Mouse (Mus musculus): ENCODE results near the gene Meox1. TPM values are rescaled to one million over a fixed set of nuclear protein-coding genes. Genes with fewer than 3 reads are reported as not detected.

The Meox1 gene
- 1.2 and 2.1 TPM in 2 replicates for polyA plus RNA-seq (2014; fragmentation: Nextera tagmentation; extraction: Ambion mirVana)

DNA sequence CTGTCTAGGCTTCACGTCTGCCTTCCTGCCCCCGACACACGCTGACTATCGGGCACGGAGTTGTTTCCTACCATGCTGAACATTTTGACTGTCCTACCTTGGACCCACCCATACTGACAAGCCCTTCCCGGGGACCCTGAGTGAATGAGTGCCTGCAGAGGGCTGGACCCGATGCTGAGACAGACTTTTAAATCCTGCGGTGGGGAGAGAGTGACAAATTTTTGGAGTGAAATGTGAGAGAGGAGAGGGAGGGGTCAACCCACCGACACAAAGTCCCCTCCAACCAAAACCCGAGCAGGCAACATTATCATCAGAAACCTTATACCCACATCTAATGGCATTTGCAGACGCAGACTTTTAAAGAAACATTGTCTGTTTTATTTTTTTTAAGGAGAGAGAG is at the start of gene Meox1:
Gene Meox1, minus strand, starts transcription at position 171 of the 400 bp plus-strand sequence.
- H3K4me3 ChIP-seq (ENCODE audit: low read depth, low read length), result no peak within 1 kb of the TSS
- DNase-seq (ENCODE audit: low spot score), result no peak
- 30% methylated on average over 11 of the region's 11 CpGs for WGBS
- ATAC-seq (ENCODE audit: low FRiP score), result no peak
- H3K36me3 ChIP-seq (ENCODE audit: control insufficient read depth, insufficient read depth, low read length), result no peaks in the 10 kb centered on the region
- peaks cover 12% of the 10 kb centered on the region; the same call in 1 of the 2 replicates for H3K4me1 ChIP-seq (replicated peaks; ENCODE audit: control insufficient read depth, insufficient read depth, low read length)
- H3K27me3 ChIP-seq (ENCODE audit: control insufficient read depth, insufficient read depth, low read length), result peaks cover 9% of the 10 kb centered on the region; the same call in 1 of the 2 replicates
- H3K4me2 ChIP-seq (replicated peaks; ENCODE audit: low read depth, low read length), result no peak within 1 kb of the TSS
- no peaks in the 10 kb centered on the region for H3K9me3 ChIP-seq (ENCODE audit: control insufficient read depth, low read length)
- no peak within 1 kb of the TSS for H3K27ac ChIP-seq (ENCODE audit: low read depth, low read length)
- no peak within 1 kb of the TSS for H3K9ac ChIP-seq (ENCODE audit: low read depth, low read length)

DNA sequence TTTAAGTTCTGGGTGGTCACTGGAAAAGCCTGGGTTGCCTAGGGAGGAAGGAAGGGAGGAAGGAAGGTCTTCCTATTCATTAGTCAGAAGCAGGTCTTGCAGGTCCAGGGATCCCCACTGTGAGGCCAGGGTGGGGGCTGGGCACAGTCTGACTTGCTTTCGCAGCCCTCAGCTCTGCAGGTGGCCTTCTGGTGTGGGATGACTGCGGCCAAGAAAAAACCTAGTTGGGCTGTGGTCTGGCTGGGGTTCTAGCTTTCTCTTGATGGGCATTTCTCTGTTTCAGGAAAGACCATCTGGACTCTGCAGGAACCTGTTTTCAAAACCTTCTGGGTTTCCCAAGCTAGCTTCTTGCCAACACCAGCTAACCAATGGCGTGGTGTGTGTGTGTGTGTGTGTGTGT is 48.9 kb upstream of the Meox1 start:
- no peak overlapping the region for H3K4me2 ChIP-seq (replicated peaks; ENCODE audit: low read depth, low read length)
- WGBS, result 36% methylated on average over 3 of the region's 3 CpGs
- no peak for DNase-seq (ENCODE audit: low spot score)
- no peak overlapping the region for H3K27ac ChIP-seq (ENCODE audit: low read depth, low read length)
- no peak for ATAC-seq (ENCODE audit: low FRiP score)
- H3K27me3 ChIP-seq (ENCODE audit: control insufficient read depth, insufficient read depth, low read length), result peaks cover 3% of the 10 kb centered on the region; the same call in 1 of the 2 replicates
- H3K9ac ChIP-seq (ENCODE audit: low read depth, low read length), result no peak overlapping the region
- H3K4me1 ChIP-seq (replicated peaks; ENCODE audit: control insufficient read depth, insufficient read depth, low read length), result no peaks in the 10 kb centered on the region
- no peaks in the 10 kb centered on the region for H3K36me3 ChIP-seq (ENCODE audit: control insufficient read depth, insufficient read depth, low read length)
- H3K4me3 ChIP-seq (ENCODE audit: low read depth, low read length), result no peak overlapping the region
- H3K9me3 ChIP-seq (ENCODE audit: control insufficient read depth, low read length), result no peaks in the 10 kb centered on the region

DNA sequence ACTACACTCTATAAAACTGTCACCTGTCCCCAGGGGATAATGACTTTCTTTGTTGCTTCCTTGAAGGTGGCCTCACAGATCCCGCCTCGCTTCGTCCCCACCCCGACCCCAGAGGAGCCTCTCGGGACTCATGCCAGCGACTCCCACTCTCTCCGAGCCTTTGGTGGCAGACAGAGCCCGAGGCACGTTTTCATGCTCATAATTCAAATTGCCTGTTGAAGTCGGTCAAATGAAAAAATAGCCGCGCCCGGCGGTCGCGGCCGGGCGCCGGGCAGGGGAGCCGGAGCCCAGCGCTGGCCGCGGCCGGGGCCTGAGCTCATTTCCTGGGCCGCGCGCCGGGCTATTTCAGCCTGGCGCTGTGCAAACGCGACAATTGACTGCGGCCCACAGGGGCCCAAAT is 42.9 kb upstream of the Meox1 start:
- Histone ChIP-seq H3K36me3 (ENCODE audit: control insufficient read depth, insufficient read depth, low read length) (no peaks in the 10 kb centered on the region), H3K4me1 (replicated peaks; ENCODE audit: control insufficient read depth, insufficient read depth, low read length) (peaks cover 2% of the 10 kb centered on the region; the same call in 1 of the 2 replicates), H3K4me3 (ENCODE audit: low read depth, low read length) (peak overlapping the region; percentile 37), H3K4me2 (replicated peaks; ENCODE audit: low read depth, low read length) (peak overlapping the region; percentile 76), H3K9me3 (ENCODE audit: control insufficient read depth, low read length) (no peaks in the 10 kb centered on the region), H3K27ac (ENCODE audit: low read depth, low read length) (no peak overlapping the region), H3K27me3 (ENCODE audit: control insufficient read depth, insufficient read depth, low read length) (peaks cover 4% of the 10 kb centered on the region; the same call in 1 of the 2 replicates), H3K9ac (ENCODE audit: low read depth, low read length) (peak overlapping the region; percentile 55)
- DNase-seq (ENCODE audit: low spot score) (peak; percentile 67), ATAC-seq (ENCODE audit: low FRiP score) (0 out of 2 replicates have a peak, but pooled peaks have one; percentile 38)
- under 1% methylated on average over 32 of the region's 32 CpGs for WGBS

DNA sequence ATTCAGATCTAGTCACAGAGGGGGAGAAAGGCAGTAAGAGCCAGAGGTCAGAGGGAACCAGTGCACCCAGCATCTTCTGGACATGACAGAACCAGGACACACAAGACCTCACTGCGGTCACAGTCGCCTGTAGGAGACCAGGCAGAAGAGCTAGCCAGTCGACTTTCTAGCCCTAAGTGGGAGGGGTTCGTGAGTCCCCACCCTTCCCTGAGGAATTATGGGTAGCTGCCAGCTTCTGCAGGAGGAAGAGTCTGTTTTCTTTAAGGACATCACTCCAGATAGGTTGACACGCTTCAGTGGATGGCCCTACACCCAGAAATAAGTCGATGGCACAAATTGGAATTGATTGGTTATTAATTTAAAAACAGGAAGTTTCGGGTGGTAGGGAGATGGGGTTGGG is 42.2 kb upstream of the Meox1 start:
- Histone ChIP-seq H3K36me3 (ENCODE audit: control insufficient read depth, insufficient read depth, low read length) (no peaks in the 10 kb centered on the region), H3K27me3 (ENCODE audit: control insufficient read depth, insufficient read depth, low read length) (peaks cover 4% of the 10 kb centered on the region; the same call in 1 of the 2 replicates), H3K4me2 (replicated peaks; ENCODE audit: low read depth, low read length) (peak overlapping the region; percentile 76), H3K4me1 (replicated peaks; ENCODE audit: control insufficient read depth, insufficient read depth, low read length) (peaks cover 2% of the 10 kb centered on the region; the same call in 1 of the 2 replicates), H3K27ac (ENCODE audit: low read depth, low read length) (no peak overlapping the region), H3K9me3 (ENCODE audit: control insufficient read depth, low read length) (no peaks in the 10 kb centered on the region), H3K9ac (ENCODE audit: low read depth, low read length) (no peak overlapping the region), H3K4me3 (ENCODE audit: low read depth, low read length) (no peak overlapping the region; the same call in 1 of the 2 replicates)
- DNase-seq (ENCODE audit: low spot score) (peak; percentile 26), ATAC-seq (ENCODE audit: low FRiP score) (no peak)
- 24% methylated on average over 7 of the region's 7 CpGs for WGBS

DNA sequence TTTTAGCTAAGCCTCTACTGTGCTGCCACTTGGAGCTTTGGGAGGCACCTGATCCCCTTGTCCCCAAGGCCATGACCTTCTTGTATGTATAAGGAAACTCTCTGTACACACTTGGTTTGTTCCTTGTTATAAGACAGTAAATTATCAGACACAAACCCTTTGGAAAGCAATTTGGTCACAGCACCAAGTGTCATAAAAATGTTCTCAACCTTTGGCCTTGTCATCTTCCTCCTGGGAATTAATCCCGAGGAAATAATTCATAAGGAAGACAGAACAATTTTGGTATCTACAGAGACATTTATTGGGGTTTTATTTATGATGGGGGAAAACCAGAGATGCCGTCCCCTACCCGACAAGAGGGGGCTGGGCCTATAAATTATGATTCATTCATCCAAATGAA is 41.6 kb upstream of the Meox1 start:
- Histone ChIP-seq H3K9me3 (ENCODE audit: control insufficient read depth, low read length) (no peaks in the 10 kb centered on the region), H3K36me3 (ENCODE audit: control insufficient read depth, insufficient read depth, low read length) (no peaks in the 10 kb centered on the region), H3K27me3 (ENCODE audit: control insufficient read depth, insufficient read depth, low read length) (peaks cover 4% of the 10 kb centered on the region; the same call in 1 of the 2 replicates), H3K4me3 (ENCODE audit: low read depth, low read length) (no peak overlapping the region), H3K4me2 (replicated peaks; ENCODE audit: low read depth, low read length) (no peak overlapping the region), H3K9ac (ENCODE audit: low read depth, low read length) (no peak overlapping the region), H3K27ac (ENCODE audit: low read depth, low read length) (no peak overlapping the region), H3K4me1 (replicated peaks; ENCODE audit: control insufficient read depth, insufficient read depth, low read length) (peaks cover 2% of the 10 kb centered on the region; the same call in 1 of the 2 replicates)
- no peak for ATAC-seq (ENCODE audit: low FRiP score)
- WGBS, result 84% methylated on average over 3 of the region's 3 CpGs
- DNase-seq (ENCODE audit: low spot score), result no peak

DNA sequence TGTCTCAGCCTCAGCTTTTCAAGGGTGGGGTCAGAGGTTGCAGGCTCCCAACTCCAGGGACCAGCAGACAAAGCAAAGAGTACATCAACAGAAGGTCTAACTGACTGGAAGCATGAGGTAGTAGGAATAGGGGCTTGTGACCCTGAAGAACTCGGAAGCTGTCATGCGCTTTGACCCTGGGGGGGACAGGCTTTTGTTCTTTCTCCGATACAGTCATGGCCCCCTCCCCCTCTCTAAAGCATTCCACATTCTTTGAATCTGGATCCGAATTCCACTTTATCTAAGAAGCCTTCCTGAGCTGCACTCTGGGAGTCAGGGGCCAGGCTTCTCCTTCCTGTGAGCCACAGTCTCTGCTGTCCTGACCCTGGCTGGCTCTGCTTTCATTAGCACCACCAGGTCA is 37.8 kb upstream of the Meox1 start:
- Histone ChIP-seq H3K4me1 (replicated peaks; ENCODE audit: control insufficient read depth, insufficient read depth, low read length) (no peaks in the 10 kb centered on the region; the same call in 1 of the 2 replicates), H3K27ac (ENCODE audit: low read depth, low read length) (no peak overlapping the region), H3K4me3 (ENCODE audit: low read depth, low read length) (no peak overlapping the region), H3K27me3 (ENCODE audit: control insufficient read depth, insufficient read depth, low read length) (no peaks in the 10 kb centered on the region), H3K36me3 (ENCODE audit: control insufficient read depth, insufficient read depth, low read length) (no peaks in the 10 kb centered on the region), H3K9ac (ENCODE audit: low read depth, low read length) (no peak overlapping the region), H3K9me3 (ENCODE audit: control insufficient read depth, low read length) (no peaks in the 10 kb centered on the region), H3K4me2 (replicated peaks; ENCODE audit: low read depth, low read length) (no peak overlapping the region)
- ATAC-seq (ENCODE audit: low FRiP score) (no peak), DNase-seq (ENCODE audit: low spot score) (no peak)
- 48% methylated on average over 4 of the region's 4 CpGs for WGBS

DNA sequence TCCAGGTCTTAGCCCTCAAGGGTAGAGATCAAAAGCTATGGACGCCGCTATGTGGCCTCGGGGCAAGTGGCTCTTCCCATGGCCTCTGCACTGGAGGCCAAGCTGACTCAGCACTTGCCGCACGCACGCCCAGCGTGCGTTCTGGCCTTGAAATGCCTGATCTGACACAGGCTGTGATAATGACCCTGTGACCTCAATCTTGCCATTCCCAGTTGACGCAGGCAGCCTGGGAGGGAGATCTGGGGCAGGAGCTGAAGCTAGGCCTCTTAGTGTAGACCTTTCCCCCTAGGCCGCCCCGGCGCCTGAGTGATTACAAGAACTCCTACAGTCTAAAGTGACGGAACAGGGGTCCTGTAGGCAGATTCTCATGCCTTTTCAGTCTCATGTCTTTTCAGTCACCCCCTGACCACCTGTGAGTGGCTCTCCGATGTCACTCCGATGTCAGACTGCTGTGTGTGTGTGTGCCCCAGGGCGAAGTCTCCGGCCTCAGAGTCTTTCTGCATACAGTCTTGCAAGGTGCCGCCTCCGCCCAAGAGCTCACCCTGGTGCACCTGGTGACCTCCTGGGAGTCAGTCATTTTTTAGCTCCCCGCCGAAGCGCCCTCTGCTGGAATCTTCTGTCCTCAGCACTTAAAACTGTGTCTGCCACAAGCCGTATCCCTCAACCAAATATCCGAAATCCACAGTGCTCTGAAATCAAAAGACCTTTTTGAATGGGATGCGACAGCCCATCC is 34.0 kb upstream of the Meox1 start:
- Histone ChIP-seq H3K4me2 (replicated peaks; ENCODE audit: low read depth, low read length) (no peak overlapping the region), H3K9ac (ENCODE audit: low read depth, low read length) (no peak overlapping the region), H3K4me1 (replicated peaks; ENCODE audit: control insufficient read depth, insufficient read depth, low read length) (no peaks in the 10 kb centered on the region), H3K36me3 (ENCODE audit: control insufficient read depth, insufficient read depth, low read length) (no peaks in the 10 kb centered on the region), H3K27me3 (ENCODE audit: control insufficient read depth, insufficient read depth, low read length) (no peaks in the 10 kb centered on the region), H3K4me3 (ENCODE audit: low read depth, low read length) (no peak overlapping the region), H3K9me3 (ENCODE audit: control insufficient read depth, low read length) (no peaks in the 10 kb centered on the region), H3K27ac (ENCODE audit: low read depth, low read length) (no peak overlapping the region)
- 22% methylated on average over 25 of the region's 25 CpGs for WGBS
- DNase-seq (ENCODE audit: low spot score) (peak; percentile 61), ATAC-seq (ENCODE audit: low FRiP score) (no peak)

DNA sequence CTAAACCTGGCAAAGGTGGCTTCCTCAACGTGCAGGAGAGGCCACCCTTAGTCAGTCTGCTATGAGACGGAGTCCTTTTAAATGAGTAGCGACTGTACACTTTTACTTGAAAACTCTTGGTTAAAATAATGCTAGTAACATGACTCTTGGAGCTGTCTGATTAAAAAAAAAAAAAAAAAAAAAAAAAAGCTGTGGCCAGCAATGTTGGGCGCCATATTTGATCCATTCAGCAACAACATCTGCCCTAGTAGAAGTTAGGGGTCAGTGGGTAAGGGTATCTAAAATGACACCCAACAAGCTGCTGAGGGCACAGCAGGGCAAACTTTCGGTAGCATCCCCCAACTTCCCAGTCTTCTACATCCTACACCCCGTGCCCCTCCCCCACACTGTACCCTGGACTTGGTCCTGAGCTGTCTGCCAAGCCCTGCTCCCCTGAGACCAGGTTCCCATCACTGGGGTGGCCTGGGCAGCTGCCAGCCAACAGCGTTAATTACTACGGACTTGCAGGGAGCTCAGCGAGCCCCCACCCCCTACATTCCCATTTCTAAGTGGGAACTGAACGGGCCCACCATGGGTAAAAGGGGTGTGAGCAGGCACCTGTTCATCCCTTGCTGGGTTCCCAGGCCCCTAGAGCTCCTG is 32.9 kb upstream of the Meox1 start:
- ATAC-seq (ENCODE audit: low FRiP score) (no peak), DNase-seq (ENCODE audit: low spot score) (no peak)
- Histone ChIP-seq H3K36me3 (ENCODE audit: control insufficient read depth, insufficient read depth, low read length) (no peaks in the 10 kb centered on the region), H3K4me3 (ENCODE audit: low read depth, low read length) (no peak overlapping the region), H3K9ac (ENCODE audit: low read depth, low read length) (no peak overlapping the region), H3K4me1 (replicated peaks; ENCODE audit: control insufficient read depth, insufficient read depth, low read length) (no peaks in the 10 kb centered on the region), H3K27ac (ENCODE audit: low read depth, low read length) (no peak overlapping the region), H3K4me2 (replicated peaks; ENCODE audit: low read depth, low read length) (no peak overlapping the region), H3K27me3 (ENCODE audit: control insufficient read depth, insufficient read depth, low read length) (no peaks in the 10 kb centered on the region), H3K9me3 (ENCODE audit: control insufficient read depth, low read length) (no peaks in the 10 kb centered on the region)
- WGBS, result 80% methylated on average over 10 of the region's 10 CpGs

Measured in hindbrain, embryonic 11.5 days (tissue).